Mouse (Mus musculus) ES-Bruce4 (cell line): ENCODE measurements around the gene Slc45a2. TPM values are rescaled to one million over a fixed set of nuclear protein-coding genes. Genes with fewer than 3 reads are reported as not detected.

Source experiments
- H3K27ac ChIP-seq: 2 replicates; pipeline ENCODE4 v1.5.1; 2012; ENCODE audit warnings: low read length, inconsistent platforms; ENCODE audit not compliant: insufficient read depth
- H3K27me3 ChIP-seq: 2 replicates; pipeline ENCODE4 v1.6.1; 2012; ENCODE audit warnings: mild to moderate bottlenecking, low read length, inconsistent platforms; ENCODE audit not compliant: control insufficient read depth, poor library complexity, insufficient read depth, severe bottlenecking
- H3K36me3 ChIP-seq: 2 replicates; pipeline ENCODE4 v1.6.1; 2012; ENCODE audit warnings: inconsistent platforms, mild to moderate bottlenecking, low read length, moderate library complexity; ENCODE audit not compliant: control insufficient read depth, poor library complexity, insufficient read depth, severe bottlenecking
- H3K4me1 ChIP-seq: one replicate; pipeline ENCODE4 v1.8.1; 2011; ENCODE audit warnings: low read length; ENCODE audit not compliant: control insufficient read depth, insufficient read depth
- H3K4me3 ChIP-seq: 2 replicates; pipeline ENCODE4 v1.5.1; 2011; ENCODE audit warnings: low read depth, mild to moderate bottlenecking, low read length
- H3K9ac ChIP-seq: 2 replicates; pipeline ENCODE4 v1.6.1; 2012; ENCODE audit warnings: low read depth, mild to moderate bottlenecking, inconsistent platforms; ENCODE audit not compliant: poor library complexity, severe bottlenecking
- H3K9me3 ChIP-seq: replicated peaks from 2 replicates; pipeline ENCODE4 v1.6.1; 2012; ENCODE audit warnings: mild to moderate bottlenecking, low read length, inconsistent platforms; ENCODE audit not compliant: control insufficient read depth, poor library complexity, insufficient read depth, severe bottlenecking
- CTCF ChIP-seq: IDR thresholded peaks from one replicate; pipeline ENCODE4 v1.8.1; 2011; ENCODE audit warnings: low read depth, low read length
- EP300 ChIP-seq: IDR thresholded peaks from 2 replicates; pipeline ENCODE4 v1.6.1; 2011; ENCODE audit warnings: low read depth, low read length; ENCODE audit not compliant: insufficient read depth
- POLR2A ChIP-seq: IDR thresholded peaks from one replicate; pipeline ENCODE4 v1.8.1; 2011; ENCODE audit warnings: low read length; ENCODE audit not compliant: insufficient read depth
- polyA plus RNA-seq: library from polyadenylated mRNA; stranded (reverse); fragments of >200 nt; gene quantifications from 2 replicates; pipeline ENCODE4 v1.2.4, GENCODE M21; 2011; ENCODE audit warnings: low read depth; ENCODE audit not compliant: missing spikeins, insufficient read depth, insufficient read length

Gene Slc45a2
- polyA plus RNA-seq, 1 experiment: not detected

GRCm38 (mm10) chr15:10955156-10955555 lies 45.4 kb upstream of the Slc45a2 start:
- Histone ChIP-seq H3K4me3 (no peak overlapping the region), H3K9me3 (no peaks in the 10 kb centered on the region), H3K27ac (no peak overlapping the region), H3K27me3 (no peaks in the 10 kb centered on the region), H3K9ac (no peak overlapping the region), H3K36me3 (no peaks in the 10 kb centered on the region), H3K4me1 (no peaks in the 10 kb centered on the region)
- TF ChIP-seq POLR2A (no peak), EP300 (no peak), CTCF (no peak)

GRCm38 (mm10) chr15:10956706-10957105 lies 43.8 kb upstream of the Slc45a2 start:
- no peak overlapping the region for H3K27ac ChIP-seq
- no peak overlapping the region for H3K4me3 ChIP-seq
- H3K36me3 ChIP-seq: no peaks in the 10 kb centered on the region
- H3K9ac ChIP-seq: no peak overlapping the region
- no peaks in the 10 kb centered on the region for H3K27me3 ChIP-seq
- H3K4me1 ChIP-seq: no peaks in the 10 kb centered on the region
- TF ChIP-seq CTCF: no peak
- TF ChIP-seq POLR2A: no peak
- TF ChIP-seq EP300: no peak
- H3K9me3 ChIP-seq: no peaks in the 10 kb centered on the region

DNA sequence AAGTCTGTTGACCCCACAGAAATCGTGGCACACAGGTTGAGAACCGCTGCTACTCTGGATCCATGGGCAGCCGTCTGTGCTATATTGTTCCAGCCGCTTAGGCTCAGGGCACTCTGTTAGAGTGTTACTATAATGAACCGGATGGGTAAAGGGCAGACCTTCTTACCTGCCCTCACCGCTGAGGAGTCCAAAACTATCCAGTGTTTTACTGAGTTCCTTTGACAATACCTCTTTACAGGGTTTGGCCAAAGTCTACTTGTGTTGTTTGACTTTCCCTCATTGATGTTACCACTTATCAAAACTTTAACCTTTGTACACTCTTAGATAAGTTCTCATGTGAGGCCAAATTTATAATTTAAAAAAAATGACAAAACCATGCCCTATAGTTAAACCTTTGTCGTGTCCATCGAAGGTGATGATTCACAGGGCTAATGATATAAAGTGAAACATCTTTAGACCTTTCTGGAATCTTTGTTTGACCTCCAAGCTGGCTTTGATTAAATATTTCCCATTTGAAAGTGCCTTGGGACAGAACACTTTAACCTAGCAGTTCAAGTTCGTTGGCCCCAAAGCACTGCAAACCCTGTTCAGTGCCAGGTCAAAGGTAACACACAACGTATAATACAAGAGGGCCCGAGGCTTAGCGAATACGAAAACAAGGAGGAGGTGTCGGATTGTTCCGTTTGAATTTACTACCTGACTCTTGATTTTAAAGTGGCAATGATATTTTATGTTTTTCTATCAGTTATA lies 41.1 kb upstream of the Slc45a2 start:
- Histone ChIP-seq H3K27ac (no peak overlapping the region), H3K9ac (no peak overlapping the region), H3K9me3 (no peaks in the 10 kb centered on the region), H3K36me3 (no peaks in the 10 kb centered on the region), H3K4me3 (no peak overlapping the region), H3K4me1 (no peaks in the 10 kb centered on the region), H3K27me3 (no peaks in the 10 kb centered on the region)
- no peak for TF ChIP-seq EP300

- Histone ChIP-seq H3K27me3 (no peaks in the 10 kb centered on the region), H3K27ac (no peak overlapping the region), H3K9me3 (no peaks in the 10 kb centered on the region), H3K9ac (no peak overlapping the region), H3K36me3 (no peaks in the 10 kb centered on the region), H3K4me3 (no peak overlapping the region), H3K4me1 (no peaks in the 10 kb centered on the region)
- TF ChIP-seq POLR2A: no peak
- TF ChIP-seq EP300: no peak
- TF ChIP-seq CTCF: no peak
These were observed 40.3 kb upstream of the Slc45a2 start for GRCm38 (mm10) chr15:10960267-10960666.

- H3K36me3 ChIP-seq: no peaks in the 10 kb centered on the region
- no peaks in the 10 kb centered on the region for H3K9me3 ChIP-seq
- H3K27ac ChIP-seq: no peak overlapping the region
- H3K4me1 ChIP-seq: no peaks in the 10 kb centered on the region
- TF ChIP-seq POLR2A (no peak), EP300 (no peak), CTCF (no peak)
- H3K27me3 ChIP-seq: no peaks in the 10 kb centered on the region
- no peak overlapping the region for H3K9ac ChIP-seq
- no peak overlapping the region for H3K4me3 ChIP-seq
These were observed 37.9 kb upstream of the Slc45a2 start for GRCm38 (mm10) chr15:10962601-10963000.

DNA sequence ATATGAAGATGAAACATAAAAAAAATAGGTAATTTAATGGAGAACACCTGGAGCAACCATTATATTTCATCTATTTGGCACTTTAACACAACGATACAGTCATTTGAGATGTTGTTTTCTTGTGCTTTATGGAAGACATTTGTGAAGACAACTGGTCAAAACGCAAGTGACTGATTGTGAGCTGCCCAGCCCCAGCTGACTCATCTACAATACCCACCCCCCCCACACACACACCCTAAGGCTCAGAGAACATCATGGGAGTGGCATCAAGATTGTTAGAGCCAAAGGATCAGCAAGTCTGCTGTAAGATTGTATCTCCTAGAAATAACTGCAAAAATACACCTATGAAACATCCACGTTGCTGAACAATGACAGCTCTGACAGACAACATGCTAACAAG lies 31.1 kb upstream of the Slc45a2 start:
- no peaks in the 10 kb centered on the region for H3K4me1 ChIP-seq
- no peaks in the 10 kb centered on the region for H3K27me3 ChIP-seq
- TF ChIP-seq EP300 (no peak), CTCF (no peak), POLR2A (no peak)
- H3K9me3 ChIP-seq: no peaks in the 10 kb centered on the region
- no peak overlapping the region for H3K9ac ChIP-seq
- no peak overlapping the region for H3K27ac ChIP-seq
- no peaks in the 10 kb centered on the region for H3K36me3 ChIP-seq
- no peak overlapping the region for H3K4me3 ChIP-seq
